Mouse (Mus musculus): ENCODE measurements around the gene Cpt1c.

- TF ChIP-seq POLR2A (IDR thresholded peaks at IDR 0.05; ENCODE audit: borderline replicate concordance, extremely low read depth, insufficient read depth, insufficient read length, poor library complexity, severe bottlenecking) (no peak), CTCF (IDR thresholded peaks at IDR 0.05; ENCODE audit: borderline replicate concordance, extremely low read depth, insufficient read depth, insufficient read length) (no peak)
Observed at GRCm38 (mm10) chr7:44984833-44985164, 10.1 kb upstream of the Cpt1c start.
